Mouse (Mus musculus): ENCODE data around the gene Arcn1.

DNA sequence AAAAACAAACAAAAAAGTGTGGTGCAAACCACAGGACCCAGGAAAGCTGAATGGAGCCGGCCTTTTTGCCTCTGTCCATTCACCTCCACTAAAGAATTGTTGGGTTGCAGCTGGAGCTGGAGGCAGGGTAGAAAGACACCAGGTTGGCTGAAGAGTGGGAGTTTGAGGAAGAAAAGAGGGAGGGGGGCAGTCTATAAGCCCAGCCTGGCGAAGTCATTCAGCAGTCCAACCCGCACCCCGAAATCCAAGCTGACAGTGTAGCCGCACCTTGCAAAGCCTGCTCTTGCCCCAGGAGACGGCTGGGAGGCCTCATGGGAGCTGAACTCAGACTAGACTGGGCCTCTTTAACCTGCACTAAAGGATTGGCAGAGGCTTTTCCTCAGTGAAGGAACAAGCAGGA is 31.8 kb downstream of the Arcn1 start:
- TF ChIP-seq POLR2A (IDR thresholded peaks at IDR 0.05; ENCODE audit: borderline replicate concordance, extremely low read depth, insufficient read depth, insufficient read length, poor library complexity, severe bottlenecking) (no peak), CTCF (IDR thresholded peaks at IDR 0.05; ENCODE audit: borderline replicate concordance, extremely low read depth, insufficient read depth, insufficient read length) (no peak)

All from brain, embryonic 14.5 days (tissue).